8 mouse cellular contexts compared by ENCODE assay signal in genomic region chr5:140140214-140140613, GRCm38 (mm10).
A peak's percentile ranks its signal among the peaks of the same experiment; 100 is the strongest.
DNase-seq lines count a peak whose midpoint lies in the region; ATAC-seq and TF ChIP-seq lines count a peak whose summit lies in the region.

No protein-coding gene starts in this region.

- H3K4me2 ChIP-seq in hindbrain, postnatal 0 days (ENCODE audit: low read depth, low read length): no peak overlapping the region
- no peak overlapping the region for H3K4me2 ChIP-seq in liver, postnatal 0 days (ENCODE audit: low read depth, low read length)

- no peaks in the 10 kb centered on the region for H3K27me3 ChIP-seq in hindbrain, postnatal 0 days (ENCODE audit: insufficient read depth, low read length)
- no peaks in the 10 kb centered on the region for H3K27me3 ChIP-seq in liver, postnatal 0 days (ENCODE audit: insufficient read depth, low read length)

- H3K9me3 ChIP-seq in hindbrain, postnatal 0 days (ENCODE audit: low read length): no peaks in the 10 kb centered on the region
- H3K9me3 ChIP-seq in liver, postnatal 0 days (ENCODE audit: low read length): no peaks in the 10 kb centered on the region

- no peak overlapping the region for H3K4me3 ChIP-seq in embryonic fibroblast, embryonic 13.5 days (ENCODE audit: insufficient read depth, low read length)
- H3K4me3 ChIP-seq in hindbrain, postnatal 0 days (ENCODE audit: low read length): no peak overlapping the region
- H3K4me3 ChIP-seq in liver, postnatal 0 days (ENCODE audit: low read depth, low read length): no peak overlapping the region

- no peak overlapping the region for H3K9ac ChIP-seq in hindbrain, postnatal 0 days (replicated peaks; ENCODE audit: low read length)
- H3K9ac ChIP-seq in liver, postnatal 0 days (replicated peaks): no peak overlapping the region

- TF ChIP-seq POLR2A in embryonic fibroblast, embryonic 13.5 days (IDR thresholded peaks at IDR 0.05; ENCODE audit: low read depth, low read length): no peak

- H3K4me1 ChIP-seq in embryonic fibroblast, embryonic 13.5 days (ENCODE audit: control insufficient read depth, insufficient read depth, low read length): no peaks in the 10 kb centered on the region
- no peaks in the 10 kb centered on the region; the same call in 1 of the 2 replicates for H3K4me1 ChIP-seq in hindbrain, postnatal 0 days (ENCODE audit: insufficient read depth, low read length)
- H3K4me1 ChIP-seq in liver, postnatal 0 days (ENCODE audit: insufficient read depth): 0 out of 2 replicates have a peak, but pooled peaks cover 2% of the 10 kb centered on the region

- ATAC-seq in hindbrain, postnatal 0 days: peak; percentile 56; the same call in 1 of the 2 replicates
- ATAC-seq in liver, postnatal 0 days: peak; percentile 31; the same call in 1 of the 2 replicates

- no peak for TF ChIP-seq EP300 in liver, postnatal 0 days (IDR thresholded peaks at IDR 0.05; ENCODE audit: low read depth)

- DNase-seq in ovary, postnatal 36 days (ENCODE audit: low spot score): peak; percentile 52
- DNase-seq in ovary, adult 18-20 months (ENCODE audit: low spot score): no peak
- DNase-seq in adrenal gland, adult 2 months: peak; percentile 41
- DNase-seq in hindbrain, postnatal 0 days (ENCODE audit: low spot score): peak; percentile 83
- peak; percentile 63 for DNase-seq in liver, postnatal 0 days
- peak; percentile 33 for DNase-seq in retina, adult 2 months (ENCODE audit: low read depth, low spot score)
- no peak for DNase-seq in T-cell, adult 2 months (ENCODE audit: low spot score)

- H3K27ac ChIP-seq in embryonic fibroblast, embryonic 13.5 days (ENCODE audit: insufficient read depth, low read length): no peak overlapping the region
- no peak overlapping the region for H3K27ac ChIP-seq in hindbrain, postnatal 0 days
- H3K27ac ChIP-seq in liver, postnatal 0 days (ENCODE audit: low read depth): no peak overlapping the region

- H3K36me3 ChIP-seq in hindbrain, postnatal 0 days (ENCODE audit: insufficient read depth, low read length): no peaks in the 10 kb centered on the region
- H3K36me3 ChIP-seq in liver, postnatal 0 days (replicated peaks; ENCODE audit: insufficient read depth, low read length): peaks cover 4% of the 10 kb centered on the region; the same call in 1 of the 2 replicates

- peak; percentile 82; the same call in 1 of the 2 replicates for TF ChIP-seq CTCF in embryonic fibroblast, embryonic 13.5 days (IDR thresholded peaks at IDR 0.05; ENCODE audit: borderline replicate concordance, insufficient read depth, low read length)
- TF ChIP-seq CTCF in hindbrain, postnatal 0 days (IDR thresholded peaks at IDR 0.05; ENCODE audit: low read depth): peak; percentile 94
- TF ChIP-seq CTCF in liver, postnatal 0 days (IDR thresholded peaks at IDR 0.05; ENCODE audit: low read depth): peak; percentile 84

Comparison
In these comparisons a context has a peak if more than half of its experiments do, and no peak if none do; other contexts are left out.
1. DNase-seq: peak in ovary, postnatal 36 days (single experiment), adrenal gland, adult 2 months (single experiment), hindbrain, postnatal 0 days (single experiment), liver, postnatal 0 days (single experiment) and retina, adult 2 months (single experiment); none in ovary, adult 18-20 months (single experiment) and T-cell, adult 2 months (single experiment).
2. Peak in every context shown above with its lines, with median percentiles within 50 percentile points of each other: CTCF ChIP-seq.